Mouse (Mus musculus): ENCODE measurements around the gene Adam8. TPM values are rescaled to one million over a fixed set of nuclear protein-coding genes. Genes with fewer than 3 reads are reported as not detected.

Adam8 gene
- 10 to 100 TPM; 20.5 to 21.8 TPM for polyA plus RNA-seq (2017; shearing (Covaris generic))

DNA sequence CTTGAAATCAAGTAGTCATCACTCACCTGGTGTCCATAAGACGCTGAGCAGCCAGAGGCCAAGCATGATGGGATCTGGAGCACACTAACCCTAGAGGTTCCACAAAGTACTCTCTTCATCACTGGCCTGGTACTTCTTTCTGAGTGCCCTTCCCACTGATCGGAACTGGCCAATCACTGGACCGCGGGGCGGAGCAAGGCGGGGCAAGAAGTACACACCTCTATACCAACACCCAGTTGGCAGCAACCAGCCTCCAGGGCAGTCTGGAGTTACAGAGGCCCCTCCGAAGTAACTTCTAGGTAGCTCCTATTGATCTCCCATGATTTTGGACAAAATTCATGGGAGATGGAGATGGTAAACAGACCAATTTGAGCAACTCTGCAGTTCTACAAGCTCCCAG is at the start of gene Adam8:
Gene Adam8 (minus strand): TSS at position 157 of the 400 bp plus-strand sequence.

DNA sequence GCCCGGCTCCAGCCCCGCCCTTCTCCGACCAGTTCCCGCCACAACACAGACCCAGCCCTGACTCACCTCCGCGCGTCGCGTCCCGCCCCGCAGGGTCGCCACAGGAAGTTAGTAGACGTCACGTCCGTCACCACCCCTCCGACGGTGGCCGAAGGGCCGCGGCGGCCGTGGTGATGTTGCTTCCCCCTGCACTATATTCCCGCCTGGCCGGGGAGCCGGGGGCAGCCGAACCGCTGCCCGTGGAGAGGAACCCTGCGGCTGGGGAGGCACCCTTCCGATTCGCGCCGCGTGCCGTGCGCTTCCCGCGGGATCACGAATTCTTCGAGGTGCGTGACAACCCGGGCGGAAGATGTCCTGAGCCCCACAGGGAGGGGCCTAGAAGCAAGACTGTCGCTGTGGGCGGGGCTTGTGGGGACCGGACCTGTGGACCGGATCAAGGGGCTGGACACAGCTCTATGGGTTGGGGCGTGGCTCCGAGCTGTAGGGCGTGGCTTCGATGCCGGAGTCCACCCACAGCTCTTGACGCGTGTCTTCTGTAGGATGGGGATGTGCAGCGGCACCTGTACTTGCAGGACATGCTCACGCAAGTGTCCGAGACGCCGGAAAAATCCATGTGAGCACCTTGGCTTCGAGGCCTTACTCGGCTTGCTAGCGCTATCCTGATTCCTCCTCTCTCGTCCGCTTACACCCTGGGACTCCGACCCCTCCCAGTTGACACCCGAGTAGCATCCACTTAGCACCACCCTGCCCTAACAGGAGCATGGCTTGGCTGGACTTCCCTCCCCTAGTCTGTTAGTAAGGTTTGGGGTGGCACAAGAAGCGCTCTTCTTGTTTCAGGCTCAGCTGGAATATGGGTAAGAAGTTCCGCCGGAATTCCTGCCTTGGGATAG is 44.2 kb upstream of the Adam8 start, which contains the start of the genes Zfp511 and Tubgcp2:
Gene Zfp511 (plus strand): TSS at position 111 of the 890 bp plus-strand sequence.
Gene Tubgcp2 (minus strand): TSS at position 389 of the 890 bp plus-strand sequence.

DNA sequence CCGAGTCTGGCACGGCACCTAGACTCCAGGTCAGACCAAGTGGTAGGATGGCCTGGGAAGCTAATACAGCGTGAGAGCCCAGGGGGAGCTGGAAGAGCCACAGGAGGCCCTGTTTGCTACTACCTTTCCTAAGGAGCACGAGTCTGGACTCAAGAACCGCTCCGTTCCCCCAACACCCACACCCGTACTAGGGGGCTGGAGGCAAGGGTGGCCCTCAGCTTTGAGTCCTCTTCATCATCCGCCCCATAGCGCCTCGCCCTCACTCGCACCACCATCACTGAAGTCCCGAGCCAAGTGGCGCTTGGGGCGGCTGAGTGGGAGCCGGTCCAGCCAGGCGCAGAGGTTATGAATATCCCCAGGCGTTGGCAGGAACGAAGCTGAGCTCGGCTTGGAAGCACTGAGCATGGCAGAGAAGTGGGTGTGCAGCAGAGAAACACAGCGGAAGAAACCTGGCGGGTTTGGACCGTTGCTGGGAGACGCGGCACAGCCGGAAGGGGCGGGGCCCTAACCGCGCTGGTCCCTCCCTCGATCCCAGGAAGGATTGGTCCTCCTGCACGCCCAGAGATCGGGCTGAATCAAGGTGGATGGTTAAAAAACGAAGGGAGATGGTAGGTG is 14.0 kb downstream of the Adam8 start, which contains the start of gene 6430531B16Rik:
Gene 6430531B16Rik (minus strand): TSS at position 478 of the 615 bp plus-strand sequence.

DNA sequence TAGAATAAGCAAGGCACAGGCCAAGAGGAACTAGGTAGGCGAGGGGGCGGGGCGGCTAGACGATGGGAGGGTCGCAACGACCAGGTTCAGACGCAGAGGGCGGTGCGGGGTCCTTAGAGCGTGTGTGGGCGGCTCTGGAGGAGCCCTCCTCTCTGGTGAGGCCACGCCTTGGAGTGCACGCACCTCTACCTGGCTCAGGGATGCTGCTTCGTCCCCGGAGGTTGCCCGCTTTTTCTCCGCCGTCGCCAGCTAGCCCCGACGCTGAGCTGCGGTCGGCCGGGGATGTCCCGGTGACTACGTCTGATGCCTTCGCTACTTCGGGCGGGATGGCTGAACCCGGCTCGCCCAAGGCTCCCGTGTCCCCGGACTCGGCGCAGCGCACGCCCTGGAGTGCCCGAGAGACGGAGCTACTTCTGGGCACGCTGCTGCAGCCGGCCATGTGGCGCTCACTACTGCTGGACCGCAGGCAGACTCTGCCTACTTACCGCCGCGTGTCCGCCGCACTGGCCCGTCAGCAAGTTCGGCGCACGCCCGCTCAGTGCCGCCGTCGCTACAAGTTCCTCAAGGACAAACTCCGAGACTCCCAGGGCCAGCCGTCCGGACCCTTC is 48.6 kb downstream of the Adam8 start, which contains the start of gene Utf1:
Gene Utf1 (plus strand): TSS at position 116 of the 608 bp plus-strand sequence.

Other genes with a start within 250 kb of the Adam8 start
- gene Adgra1, start 158.4 kb downstream of the Adam8 start, polyA plus RNA-seq (2017; shearing (Covaris generic)), result not detected
- gene Kndc1, start 97.9 kb downstream of the Adam8 start, polyA plus RNA-seq (2017; shearing (Covaris generic)), result under 1 TPM; 0.31 to 0.74 TPM
- 1 to 10 TPM; 1.6 to 2.6 TPM for gene Utf1, start 48.8 kb downstream of the Adam8 start, polyA plus RNA-seq (2017; shearing (Covaris generic))
- under 1 TPM; 0.22 to 0.44 TPM for gene 6430531B16Rik, start 13.8 kb downstream of the Adam8 start, polyA plus RNA-seq (2017; shearing (Covaris generic))
- gene Zfp511, start 43.8 kb upstream of the Adam8 start, polyA plus RNA-seq (2017; shearing (Covaris generic)), result 10 to 100 TPM; 46.4 to 48.1 TPM
- gene Tubgcp2, start 44.1 kb upstream of the Adam8 start, polyA plus RNA-seq (2017; shearing (Covaris generic)), result 10 to 100 TPM; 29.9 to 32.9 TPM
- gene Msx3, start 56.5 kb upstream of the Adam8 start, polyA plus RNA-seq (2017; shearing (Covaris generic)), result not detected
- not detected for gene Caly, start 90.0 kb upstream of the Adam8 start, polyA plus RNA-seq (2017; shearing (Covaris generic))
- gene Prap1, start 100.8 kb upstream of the Adam8 start, polyA plus RNA-seq (2017; shearing (Covaris generic)), result not detected
- gene Fuom, start 109.9 kb upstream of the Adam8 start, polyA plus RNA-seq (2017; shearing (Covaris generic)), result 10 to 100 TPM; 13.4 to 15.1 TPM
- gene Paox, start 123.2 kb upstream of the Adam8 start, polyA plus RNA-seq (2017; shearing (Covaris generic)), result 1 to 10 TPM; 5.1 to 9.2 TPM
- 10 to 100 TPM; 54.2 to 70.6 TPM for gene Echs1, start 123.9 kb upstream of the Adam8 start, polyA plus RNA-seq (2017; shearing (Covaris generic))
- 10 to 100 TPM; 21.0 to 44.0 TPM for gene Mtg1, start 145.0 kb upstream of the Adam8 start, polyA plus RNA-seq (2017; shearing (Covaris generic))
- gene Sprn, start 162.3 kb upstream of the Adam8 start, polyA plus RNA-seq (2017; shearing (Covaris generic)), result not detected
- gene Olfr522, start 172.2 kb upstream of the Adam8 start, polyA plus RNA-seq (2017; shearing (Covaris generic)), result not detected
- not detected for gene Olfr523, start 180.7 kb upstream of the Adam8 start, polyA plus RNA-seq (2017; shearing (Covaris generic))
- under 1 TPM in 1 of 2 experiments, not detected in 1; 0.18 TPM for gene Olfr524, start 213.4 kb upstream of the Adam8 start, polyA plus RNA-seq (2017; shearing (Covaris generic))
- gene Cd163l1, start 225.7 kb upstream of the Adam8 start, polyA plus RNA-seq (2017; shearing (Covaris generic)), result under 1 TPM in 1 of 2 experiments, not detected in 1; 0.29 TPM

Data from activated CD4-positive, CD25-positive, alpha-beta regulatory T cell (primary cell).